10 mouse cellular contexts compared by ENCODE assay signal in genomic region chr4:98758012-98758821, GRCm38 (mm10). TPM values are rescaled to one million over a fixed set of nuclear protein-coding genes. Genes with fewer than 3 reads are reported as not detected.
DNase-seq lines count a peak whose midpoint lies in the region; ATAC-seq lines count a peak whose summit lies in the region.
"Had no signal": no experiment of that assay in that cellular context is flagged by ENCODE, and none has a peak within 500 bp of the region (broad histone marks: within the 10 kb centered on the region; RNA-seq: fewer than 3 reads in every experiment).

No protein-coding gene starts in this region.

- ATAC-seq in heart, embryonic 15.5 days (replicated peaks; ENCODE audit: insufficient number of reproducible peaks, insufficient read depth, low FRiP score, low read depth) = peak; percentile 45
- peak; percentile 75 for ATAC-seq in hindbrain, embryonic 12.5 days (ENCODE audit: low FRiP score)
- ATAC-seq in midbrain, embryonic 12.5 days (ENCODE audit: low FRiP score, low read depth) = peak; percentile 48
- ATAC-seq in erythroid progenitor cell, adult 5-6 weeks (replicated peaks; ENCODE audit: low FRiP score, poor library complexity, severe bottlenecking) = no peak

- intact Hi-C loops in heart, postnatal 25 days (cut with DNase I) = no loop called here

- DNase-seq in heart, postnatal 25 days (ENCODE audit: low spot score) = no peak
- peak; percentile 72 to 73 for DNase-seq in cerebellum, postnatal 14 days
- no peak for DNase-seq in adrenal gland, adult 8-10 months
- DNase-seq in frontal cortex, postnatal 10 days (ENCODE audit: low spot score in 2 of 2) = no peak

- H3K9me3 ChIP-seq in heart, embryonic 15.5 days (replicated peaks) = no peaks in the 10 kb centered on the region
- H3K9me3 ChIP-seq in hindbrain, embryonic 12.5 days (replicated peaks) = no peaks in the 10 kb centered on the region
- H3K9me3 ChIP-seq in midbrain, embryonic 12.5 days = no peaks in the 10 kb centered on the region

- H3K4me3 ChIP-seq in heart, embryonic 15.5 days = no peak overlapping the region
- H3K4me3 ChIP-seq in hindbrain, embryonic 12.5 days = no peak overlapping the region
- no peak overlapping the region for H3K4me3 ChIP-seq in midbrain, embryonic 12.5 days
- H3K4me3 ChIP-seq: layer of hippocampus, adult 2 months had no signal

- H3K9ac ChIP-seq in heart, embryonic 15.5 days = no peak overlapping the region
- H3K9ac ChIP-seq in hindbrain, embryonic 12.5 days = no peak overlapping the region
- H3K9ac ChIP-seq in midbrain, embryonic 12.5 days (replicated peaks) = no peak overlapping the region

- no peak overlapping the region for H3K4me2 ChIP-seq in heart, embryonic 15.5 days
- no peak overlapping the region for H3K4me2 ChIP-seq in hindbrain, embryonic 12.5 days (replicated peaks)
- no peak overlapping the region for H3K4me2 ChIP-seq in midbrain, embryonic 12.5 days (replicated peaks)

- H3K27me3 ChIP-seq in heart, embryonic 15.5 days = no peaks in the 10 kb centered on the region
- no peaks in the 10 kb centered on the region for H3K27me3 ChIP-seq in hindbrain, embryonic 12.5 days
- H3K27me3 ChIP-seq in midbrain, embryonic 12.5 days = no peaks in the 10 kb centered on the region

- no peaks in the 10 kb centered on the region for H3K36me3 ChIP-seq in heart, embryonic 15.5 days
- no peaks in the 10 kb centered on the region for H3K36me3 ChIP-seq in hindbrain, embryonic 12.5 days
- no peaks in the 10 kb centered on the region for H3K36me3 ChIP-seq in midbrain, embryonic 12.5 days

- H3K27ac ChIP-seq in heart, embryonic 15.5 days = peak overlapping the region; percentile 21; the same call in 1 of the 2 replicates
- peak overlapping the region; percentile 19; the same call in 1 of the 2 replicates for H3K27ac ChIP-seq in hindbrain, embryonic 12.5 days
- H3K27ac ChIP-seq in midbrain, embryonic 12.5 days (replicated peaks) = 0 out of 2 replicates have a peak overlapping the region, but pooled peaks have one; percentile 35
- H3K27ac ChIP-seq: layer of hippocampus, adult 2 months had no signal

- WGBS in heart, embryonic 15.5 days = 56% methylated on average over 4 of the region's 4 CpGs
- 40% methylated on average over 4 of the region's 4 CpGs for WGBS in hindbrain, embryonic 12.5 days
- 45% methylated on average over 4 of the region's 4 CpGs for WGBS in midbrain, embryonic 12.5 days

- peaks cover 4% of the 10 kb centered on the region; the same call in 1 of the 2 replicates for H3K4me1 ChIP-seq in heart, embryonic 15.5 days (replicated peaks)
- peaks cover 16% of the 10 kb centered on the region for H3K4me1 ChIP-seq in hindbrain, embryonic 12.5 days
- peaks cover 25% of the 10 kb centered on the region for H3K4me1 ChIP-seq in midbrain, embryonic 12.5 days

RNA-seq across cellular contexts. Expression of gene L1td1, which starts 31.7 kb away (rescaled TPM):
- 0.11 TPM in 1 of 2 replicates, not detected in the other for polyA plus RNA-seq in heart, embryonic 15.5 days (2015; fragmentation: Nextera tagmentation; extraction: Ambion mirVana)
- not detected for total RNA-seq in heart, postnatal 25 days (2021)
- 0.30 and 0.36 TPM in 2 replicates for polyA plus RNA-seq in hindbrain, embryonic 12.5 days (2016; fragmentation: Nextera tagmentation; extraction: Ambion mirVana)
- 0.28 TPM in 1 of 2 replicates, not detected in the other for polyA plus RNA-seq in midbrain, embryonic 12.5 days (2016; fragmentation: Nextera tagmentation; extraction: Ambion mirVana)
- total RNA-seq in adrenal gland, adult 8-10 months (2022) = under 1 TPM in 1 of 4 experiments, not detected in 3; 0.28 TPM
- not detected in 2 replicates for total RNA-seq in erythroid progenitor cell, adult 5-6 weeks (2015; ENCODE audit: low replicate concordance)
- total RNA-seq in erythroid progenitor cell, adult 5-6 weeks (2017; ENCODE audit: low replicate concordance) = not detected in 2 replicates
- total RNA-seq: layer of hippocampus, adult 2 months; neutrophil, adult 5-6 weeks had no signal

RNA-seq across cellular contexts. Expression of gene Kank4, which starts 59.1 kb away (rescaled TPM):
- polyA plus RNA-seq in heart, embryonic 15.5 days (2015; fragmentation: Nextera tagmentation; extraction: Ambion mirVana) = 0.59 and 0.66 TPM in 2 replicates
- under 1 TPM; 0.52 to 0.61 TPM for total RNA-seq in heart, postnatal 25 days (2021)
- polyA plus RNA-seq in hindbrain, embryonic 12.5 days (2016; fragmentation: Nextera tagmentation; extraction: Ambion mirVana) = 1.5 and 1.7 TPM in 2 replicates
- polyA plus RNA-seq in midbrain, embryonic 12.5 days (2016; fragmentation: Nextera tagmentation; extraction: Ambion mirVana) = 0.55 and 0.89 TPM in 2 replicates
- 1 to 10 TPM; 3.1 to 4.2 (median 4.0) TPM for total RNA-seq in adrenal gland, adult 8-10 months (2022)
- total RNA-seq in erythroid progenitor cell, adult 5-6 weeks (2015; ENCODE audit: low replicate concordance) = not detected in 2 replicates
- not detected in 2 replicates for total RNA-seq in erythroid progenitor cell, adult 5-6 weeks (2017; ENCODE audit: low replicate concordance)
- total RNA-seq: neutrophil, adult 5-6 weeks had no signal

Comparison
In these comparisons a context has a peak if more than half of its experiments do, and no peak if none do; other contexts are left out.
1. DNase-seq: peak in cerebellum, postnatal 14 days (2 of 2); none in heart, postnatal 25 days (single experiment), adrenal gland, adult 8-10 months (single experiment) and frontal cortex, postnatal 10 days (0 of 2).
2. Peak in every context shown above with its lines, with median percentiles within 50 percentile points of each other: H3K27ac ChIP-seq.